Mouse (Mus musculus): ENCODE measurements around the gene Hs3st3a1.

Gene Hs3st3a1

GRCm38 (mm10) chr11:64434611-64435545, at the start of gene Hs3st3a1:
Gene Hs3st3a1 (plus strand): TSS chr11:64435332.
- DNase-seq (ENCODE audit: low spot score in 2 of 2), result peak; percentile 10 to 12

- no peak for DNase-seq (ENCODE audit: low spot score in 2 of 2)
Measured at GRCm38 (mm10) chr11:64386333-64386732, 48.8 kb upstream of the Hs3st3a1 start.

DNA sequence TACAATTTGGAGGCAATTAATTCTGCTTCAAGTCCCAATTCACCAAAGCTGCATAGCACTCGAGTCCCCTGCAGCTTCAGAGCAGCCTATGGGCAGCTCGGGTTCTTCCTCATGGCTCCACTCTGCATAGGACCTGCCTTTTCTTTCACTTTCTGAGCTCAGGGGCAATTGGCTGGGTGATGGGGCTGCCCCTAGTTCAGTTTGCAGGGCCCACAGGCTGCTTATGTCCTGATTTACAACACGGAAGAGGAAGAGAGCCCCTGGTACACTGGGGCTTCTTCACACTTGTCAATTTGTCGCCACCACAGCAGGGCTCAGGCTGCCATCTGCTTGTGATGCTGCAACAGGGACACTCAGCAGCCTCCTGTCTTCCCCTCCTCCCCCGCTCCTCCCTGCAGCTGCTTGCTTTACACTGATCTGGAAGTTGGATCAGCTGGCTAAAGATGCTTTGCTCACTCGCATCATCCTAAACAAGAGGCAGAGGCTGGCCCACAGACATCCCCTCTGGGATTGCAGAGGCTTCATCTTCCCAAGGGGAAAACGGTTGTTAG, 38.7 kb upstream of the Hs3st3a1 start:
- DNase-seq (ENCODE audit: low spot score in 2 of 2), result peak; percentile 81 to 84

DNA sequence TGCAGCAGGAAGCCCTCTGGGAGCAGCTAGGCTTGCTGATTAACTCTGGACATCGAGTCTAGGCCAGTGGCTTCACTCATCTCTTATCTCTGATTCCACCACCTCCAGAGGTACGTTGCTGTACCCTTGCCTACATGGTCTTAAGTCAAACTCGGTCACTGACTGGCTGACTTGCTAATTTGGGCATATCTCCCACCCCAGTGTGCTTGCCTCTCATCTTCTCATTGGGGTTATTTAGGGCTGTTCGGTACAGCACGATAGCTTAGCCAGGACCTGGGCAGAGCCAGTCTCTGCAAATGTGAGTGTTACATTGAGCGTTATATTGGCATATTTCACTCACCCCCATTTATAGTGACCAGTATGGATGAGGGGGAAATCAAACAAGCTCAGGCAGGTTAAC, 38.2 kb upstream of the Hs3st3a1 start:
- DNase-seq (ENCODE audit: low spot score in 2 of 2), result no peak

DNA sequence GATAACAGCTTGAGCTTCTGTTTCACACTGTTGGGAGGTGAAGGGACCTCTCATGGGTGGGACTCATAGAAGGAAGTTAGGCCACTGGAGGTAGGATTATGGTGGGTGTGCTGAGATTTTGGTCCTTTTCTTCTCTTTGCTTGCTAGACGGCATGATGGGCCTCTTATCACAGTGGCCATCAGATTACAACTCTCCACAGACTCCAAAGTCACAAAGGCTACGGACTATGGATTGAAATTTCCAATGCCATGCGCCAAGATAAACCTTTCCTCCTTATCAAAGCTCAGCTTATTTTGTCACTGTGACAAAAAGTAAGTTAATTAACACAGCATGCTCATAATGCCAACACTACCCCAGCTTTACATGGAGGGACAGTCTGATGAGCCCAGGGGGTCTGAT, 37.5 kb upstream of the Hs3st3a1 start:
- DNase-seq (ENCODE audit: low spot score in 2 of 2), result no peak

GRCm38 (mm10) chr11:64400534-64401093, 34.5 kb upstream of the Hs3st3a1 start:
- DNase-seq (ENCODE audit: low spot score in 2 of 2), result no peak

- DNase-seq (ENCODE audit: low spot score in 2 of 2), result no peak
Measured at GRCm38 (mm10) chr11:64418969-64419368, 16.2 kb upstream of the Hs3st3a1 start.

- DNase-seq (ENCODE audit: low spot score in 2 of 2), result peak; percentile 13 to 14
Measured at GRCm38 (mm10) chr11:64435546-64436411, 647 bp downstream of the Hs3st3a1 start.

DNA sequence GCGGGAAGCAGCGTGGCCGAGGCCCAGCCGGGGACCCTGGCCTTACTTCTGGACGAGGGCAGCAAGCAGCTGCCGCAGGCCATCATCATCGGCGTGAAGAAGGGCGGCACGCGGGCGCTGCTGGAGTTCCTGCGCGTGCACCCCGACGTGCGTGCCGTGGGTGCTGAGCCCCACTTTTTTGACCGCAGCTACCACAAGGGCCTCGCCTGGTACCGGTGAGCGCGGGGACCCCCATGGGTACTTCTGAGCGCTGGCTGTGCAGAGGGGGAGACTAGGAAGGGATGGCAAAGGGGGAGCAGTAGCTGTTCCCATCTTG, 1.2 kb downstream of the Hs3st3a1 start, which contains the start of gene F930015N05Rik:
Gene F930015N05Rik, minus strand, starts transcription at position 242 of the 316 bp plus-strand sequence.
- no peak for DNase-seq (ENCODE audit: low spot score in 2 of 2)

DNA sequence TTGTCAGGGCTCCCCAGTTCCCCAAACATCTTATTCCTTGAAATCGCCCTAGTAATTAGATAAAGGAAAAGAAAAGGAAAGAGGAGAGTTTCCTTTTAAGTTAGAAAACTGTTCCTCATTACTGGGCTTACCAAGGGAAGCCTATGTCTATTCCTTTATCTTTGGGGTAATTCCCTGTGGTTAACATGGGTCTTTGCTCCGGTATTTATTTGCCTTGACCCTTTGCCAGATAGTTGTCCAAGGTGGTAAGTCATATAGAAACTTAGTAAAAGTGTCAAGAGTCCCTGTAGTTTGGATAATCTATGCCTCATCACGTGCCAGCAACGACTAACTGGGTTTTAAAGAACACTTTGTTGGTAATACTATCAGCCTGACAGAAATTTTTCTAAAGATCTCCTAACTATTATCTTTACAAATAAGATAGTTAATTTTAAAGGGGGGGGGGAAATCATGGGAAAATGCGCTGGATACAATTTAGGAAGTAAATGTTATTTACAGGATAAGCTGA, 1.7 kb downstream of the Hs3st3a1 start:
- DNase-seq (ENCODE audit: low spot score in 2 of 2), result no peak

- DNase-seq (ENCODE audit: low spot score in 2 of 2), result no peak
Measured at GRCm38 (mm10) chr11:64437721-64438120, 2.6 kb downstream of the Hs3st3a1 start.

DNA sequence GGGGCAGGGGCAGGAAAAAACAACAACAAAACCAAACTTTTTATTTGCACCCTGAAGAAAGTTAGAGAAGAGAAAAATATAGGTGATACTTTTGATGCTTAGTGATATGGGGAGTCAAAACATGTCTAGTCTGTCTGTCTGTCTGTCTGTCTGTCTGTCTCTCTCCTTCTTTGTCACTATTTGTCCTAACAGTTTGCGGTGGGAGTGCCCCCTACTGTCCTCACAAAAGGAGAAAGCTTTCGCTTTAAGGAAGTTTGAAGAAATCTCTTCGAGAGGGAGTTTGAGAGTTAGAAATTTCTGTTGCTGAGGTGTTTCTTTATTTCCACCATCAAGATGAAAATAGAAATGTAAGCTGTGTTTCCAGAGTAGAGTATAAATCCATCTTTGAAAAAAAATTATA, 3.8 kb downstream of the Hs3st3a1 start:
- DNase-seq (ENCODE audit: low spot score in 2 of 2), result no peak

DNA sequence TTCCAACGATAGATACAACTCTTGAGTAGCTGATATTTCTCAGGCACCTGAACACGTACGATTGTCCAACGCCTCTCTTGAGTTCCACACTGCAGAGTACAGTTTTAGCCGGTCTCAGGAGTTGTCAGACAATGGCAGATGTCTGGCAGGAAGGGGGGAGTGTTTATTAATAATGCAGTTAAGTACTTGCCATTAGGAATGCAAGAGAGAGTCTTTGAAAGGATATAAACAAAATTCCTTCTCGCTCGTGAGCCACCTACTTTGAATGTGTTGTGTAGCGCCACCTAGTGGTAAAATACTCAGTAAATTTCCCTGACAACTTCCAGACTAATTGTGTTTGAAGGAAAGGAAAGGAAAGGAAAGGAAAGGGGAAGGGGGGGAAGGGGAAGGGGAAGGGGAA, 7.0 kb downstream of the Hs3st3a1 start:
- peak; percentile 20 to 58 for DNase-seq (ENCODE audit: low spot score in 2 of 2)

DNA sequence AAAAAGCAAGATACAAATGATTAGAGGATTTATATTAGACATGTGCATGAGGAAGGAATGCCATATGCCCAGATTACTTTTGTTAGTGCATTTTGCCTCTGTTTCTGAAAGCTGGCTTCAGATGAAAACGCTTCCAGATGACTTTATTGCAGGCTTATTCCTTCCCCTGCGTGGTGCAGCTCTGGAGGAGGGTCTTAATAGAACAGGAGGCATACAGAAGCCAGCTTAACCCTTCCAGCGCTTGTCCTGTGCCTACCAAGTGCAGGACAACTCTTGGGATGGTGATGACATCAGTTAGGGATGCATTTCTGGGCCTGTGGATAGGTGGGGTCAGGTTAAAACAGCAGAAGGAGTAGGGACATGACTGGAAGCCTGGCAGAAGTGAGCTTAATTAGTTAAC, 7.6 kb downstream of the Hs3st3a1 start:
- DNase-seq (ENCODE audit: low spot score in 2 of 2), result no peak

GRCm38 (mm10) chr11:64445227-64445626, 10.1 kb downstream of the Hs3st3a1 start:
- DNase-seq (ENCODE audit: low spot score in 2 of 2), result no peak

DNA sequence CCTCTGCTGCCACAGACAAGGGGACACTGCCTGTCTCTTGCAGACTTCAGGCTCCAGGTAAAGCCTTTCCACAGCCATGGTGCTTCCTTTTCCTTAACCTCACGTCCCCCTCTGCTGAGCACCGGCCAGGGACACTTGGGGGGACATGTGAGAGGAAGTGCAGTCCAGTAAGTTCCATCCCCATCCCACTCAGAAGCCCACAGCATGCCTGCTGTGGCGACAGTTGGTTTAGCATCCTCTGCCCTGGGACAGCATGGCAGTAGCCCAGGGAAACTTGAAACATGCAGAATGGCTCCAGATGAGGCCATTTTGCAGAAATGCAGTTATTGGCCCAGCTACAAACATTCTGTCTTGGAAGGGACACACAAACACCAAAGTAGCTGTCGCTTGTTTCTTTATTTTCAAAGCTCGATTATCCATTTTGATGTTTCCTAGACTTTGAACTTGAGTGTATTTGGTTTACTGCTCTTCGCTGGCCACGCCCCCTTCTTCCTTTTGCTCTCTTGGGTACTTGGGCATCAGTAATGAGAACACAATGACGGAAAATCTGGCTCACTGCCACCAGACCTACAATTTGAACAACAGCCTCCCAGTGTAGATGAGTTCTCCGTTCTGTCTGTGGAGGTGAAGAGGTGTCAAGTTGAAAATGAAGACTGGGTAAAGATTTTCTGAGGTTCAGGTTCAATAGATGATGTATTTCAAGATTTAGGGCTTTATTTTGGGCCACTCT, 13.6 kb downstream of the Hs3st3a1 start:
- DNase-seq (ENCODE audit: low spot score in 2 of 2), result no peak

GRCm38 (mm10) chr11:64461746-64462145, 26.6 kb downstream of the Hs3st3a1 start:
- DNase-seq (ENCODE audit: low spot score in 2 of 2), result no peak

GRCm38 (mm10) chr11:64468737-64469136, 33.6 kb downstream of the Hs3st3a1 start:
- no peak for DNase-seq (ENCODE audit: low spot score in 2 of 2)

GRCm38 (mm10) chr11:64470689-64471088, 35.6 kb downstream of the Hs3st3a1 start:
- no peak for DNase-seq (ENCODE audit: low spot score in 2 of 2)

- DNase-seq (ENCODE audit: low spot score in 2 of 2), result no peak
Measured at GRCm38 (mm10) chr11:64473679-64474078, 38.5 kb downstream of the Hs3st3a1 start.

DNA sequence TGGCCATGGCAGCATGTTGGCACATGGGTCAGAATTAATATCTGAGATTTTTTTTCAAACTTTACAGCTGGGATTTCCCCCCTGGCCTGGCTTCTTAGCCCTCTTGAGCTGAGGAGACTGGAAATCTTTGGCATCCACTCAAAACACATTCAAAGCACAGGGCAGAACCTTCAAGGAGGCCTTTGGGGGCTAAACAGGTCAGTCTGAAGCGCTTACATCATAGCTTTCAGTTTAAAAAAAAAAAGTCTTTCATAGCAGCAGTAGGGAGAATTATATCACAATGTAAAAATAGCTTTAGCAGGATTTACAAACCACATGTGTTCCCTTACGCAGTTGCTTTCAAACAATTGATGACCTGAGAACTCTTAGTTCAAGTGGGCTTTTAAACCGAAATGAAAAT, 46.3 kb downstream of the Hs3st3a1 start:
- DNase-seq (ENCODE audit: low spot score in 2 of 2), result no peak
